Mouse (Mus musculus) hindbrain, embryonic 14.5 days (tissue): ENCODE measurements around the gene Fbxo2. TPM values are rescaled to one million over a fixed set of nuclear protein-coding genes. Genes with fewer than 3 reads are reported as not detected.
A peak's percentile ranks its signal among the peaks of the same experiment; 100 is the strongest.
"Not testable (repeated sequence)": the region's sequence is repeated elsewhere in the genome, so short reads cannot be mapped to it uniquely, and the experiment has no call there.

Source experiments
- ATAC-seq: fragments of 200-750 bp; cut with Nextera tagmentation; 2 replicates; pipeline ENCODE4 v1.8.0; 2017; ENCODE audit warnings: moderate number of reproducible peaks, mild to moderate bottlenecking, moderate TSS enrichment, moderate library complexity; ENCODE audit not compliant: low FRiP score
- DNase-seq: peaks from one replicate; pipeline ENCODE4 v3.0.0-alpha.2; 2015; ENCODE audit warnings: low spot score
- H3K27ac ChIP-seq: fragments of 300-500 bp; sonication (generic); 2 replicates; pipeline ENCODE4 v1.5.1; 2014; ENCODE audit warnings: mild to moderate bottlenecking, moderate library complexity
- H3K27me3 ChIP-seq: fragments of 300-500 bp; sonication (generic); 2 replicates; pipeline ENCODE4 v1.6.1; 2014; ENCODE audit warnings: mild to moderate bottlenecking, low read length, mixed read lengths; ENCODE audit not compliant: control insufficient read depth, insufficient read depth
- H3K36me3 ChIP-seq: fragments of 300-500 bp; sonication (generic); replicated peaks from 2 replicates; pipeline ENCODE4 v1.6.1; 2014; ENCODE audit not compliant: control insufficient read depth, insufficient read depth
- H3K4me1 ChIP-seq: fragments of 300-500 bp; sonication (generic); replicated peaks from 2 replicates; pipeline ENCODE4 v1.6.1; 2014; ENCODE audit warnings: antibody characterized with exemption, low read length, mixed read lengths; ENCODE audit not compliant: control insufficient read depth, insufficient read depth
- H3K4me2 ChIP-seq: fragments of 300-500 bp; sonication (generic); replicated peaks from 2 replicates; pipeline ENCODE4 v1.6.1; 2014; ENCODE audit warnings: mild to moderate bottlenecking, moderate library complexity
- H3K4me3 ChIP-seq: fragments of 300-500 bp; sonication (generic); replicated peaks from 2 replicates; pipeline ENCODE4 v1.5.1; 2014; ENCODE audit warnings: mild to moderate bottlenecking, low read length
- H3K9ac ChIP-seq: fragments of 300-500 bp; sonication (generic); 2 replicates; pipeline ENCODE4 v1.6.1; 2014
- H3K9me3 ChIP-seq: fragments of 300-500 bp; sonication (generic); 2 replicates; pipeline ENCODE4 v1.6.1; 2016; ENCODE audit warnings: low read length; ENCODE audit not compliant: control insufficient read depth
- WGBS: fragments of 180-500 bp; shearing (Covaris S2); extraction: QIAGEN DNeasy Blood & Tissue Kit; methylation state at CpG from one replicate; pipeline ENCODE4 v1.1.7; 2014; 5-methylcytosine and 5-hydroxymethylcytosine counted together
- polyA plus RNA-seq: library from polyadenylated mRNA; unstranded; fragments of >200 nt; fragmentation: Nextera tagmentation; extraction: Ambion mirVana; gene quantifications from 2 replicates; pipeline ENCODE4 v1.2.1, GENCODE M21; 2014

The Fbxo2 gene
- polyA plus RNA-seq, 1 experiment from 2014 or later = 13.1 TPM

- 0 out of 2 replicates have a peak, but pooled peaks have one; percentile 16 for ATAC-seq
Measured at GRCm38 (mm10) chr4:148166986-148167385, 6.6 kb downstream of the Fbxo2 start.

GRCm38 (mm10) chr4:148168287-148168686 lies 7.9 kb downstream of the Fbxo2 start:
- DNase-seq = peak; percentile 73
- no peak overlapping the region for H3K4me2 ChIP-seq
- no peak overlapping the region for H3K27ac ChIP-seq
- H3K9me3 ChIP-seq = no peaks in the 10 kb centered on the region
- no peak overlapping the region for H3K4me3 ChIP-seq
- peaks cover 21% of the 10 kb centered on the region for H3K4me1 ChIP-seq
- ATAC-seq = no peak
- no peak overlapping the region for H3K9ac ChIP-seq
- H3K36me3 ChIP-seq = no peaks in the 10 kb centered on the region
- H3K27me3 ChIP-seq = peaks cover 49% of the 10 kb centered on the region
- 26% methylated on average over 7 of the region's 7 CpGs for WGBS

More at GRCm38 (mm10) chr4:148166986-148167385, 6.6 kb downstream of the Fbxo2 start:
- H3K27ac ChIP-seq = peak overlapping the region; percentile 69
- peaks cover 55% of the 10 kb centered on the region for H3K27me3 ChIP-seq
- H3K4me1 ChIP-seq = peaks cover 21% of the 10 kb centered on the region
- no peaks in the 10 kb centered on the region for H3K36me3 ChIP-seq
- H3K9me3 ChIP-seq = no peaks in the 10 kb centered on the region
- H3K4me2 ChIP-seq = peak overlapping the region; percentile 39
- no peak for DNase-seq
- H3K4me3 ChIP-seq = no peak overlapping the region; the same call in 1 of the 2 replicates
- H3K9ac ChIP-seq = 0 out of 2 replicates have a peak overlapping the region, but pooled peaks have one; percentile 20
- 24% methylated on average over 4 of the region's 4 CpGs for WGBS

GRCm38 (mm10) chr4:148169586-148169985 lies 9.2 kb downstream of the Fbxo2 start:
- peaks cover 39% of the 10 kb centered on the region for H3K27me3 ChIP-seq
- peaks cover 22% of the 10 kb centered on the region for H3K4me1 ChIP-seq
- no peak overlapping the region for H3K4me3 ChIP-seq
- no peaks in the 10 kb centered on the region for H3K9me3 ChIP-seq
- H3K9ac ChIP-seq = no peak overlapping the region
- no peak overlapping the region for H3K27ac ChIP-seq
- ATAC-seq = no peak
- no peaks in the 10 kb centered on the region for H3K36me3 ChIP-seq
- no peak overlapping the region for H3K4me2 ChIP-seq
- 26% methylated on average over 15 of the region's 15 CpGs for WGBS
- DNase-seq = no peak

GRCm38 (mm10) chr4:148170842-148171241 lies 10.4 kb downstream of the Fbxo2 start:
- Histone ChIP-seq H3K27me3 (peaks cover 26% of the 10 kb centered on the region), H3K9ac (no peak overlapping the region), H3K9me3 (no peaks in the 10 kb centered on the region), H3K4me2 (no peak overlapping the region), H3K4me1 (peaks cover 27% of the 10 kb centered on the region), H3K27ac (no peak overlapping the region), H3K36me3 (no peaks in the 10 kb centered on the region), H3K4me3 (no peak overlapping the region)
- DNase-seq = peak; percentile 86
- no peak for ATAC-seq
- WGBS = 2% methylated on average over 2 of the region's 2 CpGs

- Histone ChIP-seq H3K4me3 (no peak overlapping the region), H3K4me1 (peaks cover 30% of the 10 kb centered on the region), H3K36me3 (no peaks in the 10 kb centered on the region), H3K9me3 (no peaks in the 10 kb centered on the region), H3K4me2 (no peak overlapping the region), H3K27ac (no peak overlapping the region), H3K9ac (no peak overlapping the region), H3K27me3 (peaks cover 23% of the 10 kb centered on the region)
- no peak for DNase-seq
- 34% methylated on average over 3 of the region's 3 CpGs for WGBS
- ATAC-seq = no peak
Measured at GRCm38 (mm10) chr4:148171261-148171660, 10.8 kb downstream of the Fbxo2 start.

- Histone ChIP-seq H3K27me3 (peaks cover 16% of the 10 kb centered on the region; the same call in 1 of the 2 replicates), H3K4me3 (peak overlapping the region; percentile 21), H3K36me3 (no peaks in the 10 kb centered on the region), H3K4me1 (peaks cover 23% of the 10 kb centered on the region), H3K4me2 (peak overlapping the region; percentile 49), H3K27ac (peak overlapping the region; percentile 74), H3K9me3 (no peaks in the 10 kb centered on the region), H3K9ac (peak overlapping the region; percentile 47; the same call in 1 of the 2 replicates)
- under 1% methylated on average over 30 of the region's 30 CpGs for WGBS
- peak; percentile 32 for ATAC-seq
- peak; percentile 69 for DNase-seq
Measured at GRCm38 (mm10) chr4:148173811-148174494, 13.5 kb downstream of the Fbxo2 start.

- peaks cover 23% of the 10 kb centered on the region for H3K4me1 ChIP-seq
- WGBS = 6% methylated on average over 12 of the region's 12 CpGs
- ATAC-seq (no peak), DNase-seq (no peak)
- peak overlapping the region; percentile 21; the same call in 1 of the 2 replicates for H3K4me3 ChIP-seq
- H3K27me3 ChIP-seq = peaks cover 16% of the 10 kb centered on the region; the same call in 1 of the 2 replicates
- no peaks in the 10 kb centered on the region for H3K36me3 ChIP-seq
- H3K9ac ChIP-seq = peak overlapping the region; percentile 47; the same call in 1 of the 2 replicates
- H3K9me3 ChIP-seq = no peaks in the 10 kb centered on the region
- peak overlapping the region; percentile 74 for H3K27ac ChIP-seq
- H3K4me2 ChIP-seq = peak overlapping the region; percentile 49
Measured at GRCm38 (mm10) chr4:148174495-148174862, 14.1 kb downstream of the Fbxo2 start.

- H3K4me3 ChIP-seq, DNase-seq, H3K27me3 ChIP-seq, H3K36me3 ChIP-seq, H3K27ac ChIP-seq, H3K9ac ChIP-seq, ATAC-seq, H3K9me3 ChIP-seq, H3K4me2 ChIP-seq: not testable (repeated sequence)
- 73% methylated on average over 5 of the region's 6 CpGs for WGBS
- H3K4me1 ChIP-seq = peaks cover 19% of the 10 kb centered on the region
Measured at GRCm38 (mm10) chr4:148176603-148177002, 16.2 kb downstream of the Fbxo2 start.

- H3K4me2 ChIP-seq = no peak overlapping the region
- no peak for ATAC-seq
- no peak for DNase-seq
- H3K36me3 ChIP-seq = no peaks in the 10 kb centered on the region
- no peak overlapping the region for H3K4me3 ChIP-seq
- no peak overlapping the region for H3K27ac ChIP-seq
- 0 out of 2 replicates have a peak, but pooled peaks cover 7% of the 10 kb centered on the region for H3K27me3 ChIP-seq
- H3K9ac ChIP-seq = no peak overlapping the region
- H3K4me1 ChIP-seq = peaks cover 19% of the 10 kb centered on the region
- H3K9me3 ChIP-seq = no peaks in the 10 kb centered on the region
Measured at GRCm38 (mm10) chr4:148177716-148178115, 17.3 kb downstream of the Fbxo2 start.
